Mouse (Mus musculus) cerebellum, adult 2 months (tissue): ENCODE measurements around the gene Cdh15.

ENCODE experiments used
- CTCF ChIP-seq: fragments of 200-500 bp; IDR thresholded peaks from 2 replicates; pipeline ENCODE4 v1.5.1; 2011; ENCODE audit warnings: low read depth, mild to moderate bottlenecking, control low read depth, low read length, moderate library complexity, borderline replicate concordance; ENCODE audit not compliant: insufficient read depth
- POLR2A ChIP-seq: fragments of 200-500 bp; IDR thresholded peaks from 2 replicates; pipeline ENCODE4 v1.6.1; 2011; ENCODE audit warnings: low read length, control low read depth, borderline replicate concordance; ENCODE audit not compliant: insufficient read depth

DNA sequence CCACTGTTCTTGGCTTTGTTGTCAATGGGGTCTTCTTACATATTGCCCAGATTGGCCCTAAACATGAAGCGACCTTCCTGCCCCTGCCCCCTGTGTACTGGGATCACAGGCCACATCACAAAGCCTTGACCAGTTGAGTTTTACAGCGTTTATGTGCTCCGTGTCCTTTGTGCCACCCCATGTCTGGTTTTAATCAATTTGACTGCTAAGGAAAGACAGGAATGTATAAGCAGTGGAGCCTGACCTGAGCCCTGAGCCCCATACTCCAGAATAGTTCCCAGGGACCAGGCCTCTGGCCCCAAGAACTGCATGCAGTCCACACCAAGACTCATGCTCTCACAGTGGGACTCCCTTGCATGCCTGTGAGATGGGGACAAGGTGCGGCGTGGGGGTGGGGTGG, 27.4 kb downstream of the Cdh15 start:
- TF ChIP-seq CTCF = no peak
- TF ChIP-seq POLR2A = no peak
